Mouse (Mus musculus): ENCODE data around the gene Etfa.

- no peak for TF ChIP-seq POLR2A (IDR thresholded peaks at IDR 0.05; ENCODE audit: control insufficient read depth, extremely low read depth, insufficient read depth, low read length, poor library complexity)
- TF ChIP-seq CTCF (IDR thresholded peaks at IDR 0.05; ENCODE audit: borderline replicate concordance, control insufficient read depth, extremely low read depth, insufficient read depth, low read length, poor library complexity) = no peak
Observed at GRCm38 (mm10) chr9:55482116-55482515, 29.9 kb downstream of the Etfa start.
